Mouse (Mus musculus) lung, adult 2 months (tissue): ENCODE results near the gene Rora.

Source experiments
- CTCF ChIP-seq: fragments of 200-500 bp; IDR thresholded peaks from 2 replicates; pipeline ENCODE4 v1.5.1; 2011; ENCODE audit warnings: mild to moderate bottlenecking, low read length, control low read depth; ENCODE audit not compliant: insufficient read depth
- POLR2A ChIP-seq: fragments of 200-500 bp; IDR thresholded peaks from 2 replicates; pipeline ENCODE4 v1.6.1; 2011; ENCODE audit warnings: low read depth, mild to moderate bottlenecking, control low read depth, low read length, borderline replicate concordance; ENCODE audit errors: extremely low read depth

GRCm38 (mm10) chr9:69234526-69234925 is 580.9 kb downstream of the Rora start:
- no peak for TF ChIP-seq POLR2A
- no peak for TF ChIP-seq CTCF
